Mouse (Mus musculus) heart, postnatal 0 days (tissue): ENCODE measurements at regions not wholly inside any gene's neighbourhood (a gene's known extent, or its start where the extent isn't known, plus 50 kb on each side); places are given as distances from the start of the nearest gene placed in this dataset.

Experiments
- ATAC-seq: fragments of 200-750 bp; cut with Nextera tagmentation; 2 replicates; pipeline ENCODE4 v1.8.0; 2017; ENCODE audit warnings: low read depth, moderate number of reproducible peaks, moderate library complexity; ENCODE audit not compliant: insufficient read depth
- DNase-seq: peaks from one replicate; pipeline ENCODE4 v3.0.0-alpha.2; 2016; ENCODE audit warnings: low spot score
- H3K27ac ChIP-seq: fragments of 300-500 bp; sonication (generic); 2 replicates; pipeline ENCODE4 v1.5.1; 2014; ENCODE audit warnings: low read depth, mild to moderate bottlenecking
- H3K27me3 ChIP-seq: fragments of 300-500 bp; sonication (generic); 2 replicates; pipeline ENCODE4 v1.6.1; 2014; ENCODE audit warnings: low read length, mixed read lengths; ENCODE audit not compliant: control insufficient read depth, insufficient read depth
- H3K36me3 ChIP-seq: fragments of 300-500 bp; sonication (generic); replicated peaks from 2 replicates; pipeline ENCODE4 v1.6.1; 2014; ENCODE audit warnings: low read length, mixed read lengths; ENCODE audit not compliant: control insufficient read depth, insufficient read depth
- H3K4me1 ChIP-seq: fragments of 300-500 bp; sonication (generic); 2 replicates; pipeline ENCODE4 v1.6.1; 2014; ENCODE audit warnings: antibody characterized with exemption; ENCODE audit not compliant: control insufficient read depth, insufficient read depth
- H3K4me2 ChIP-seq: fragments of 300-500 bp; sonication (generic); 2 replicates; pipeline ENCODE4 v1.6.1; 2014; ENCODE audit warnings: low read depth, mild to moderate bottlenecking, low read length, moderate library complexity
- H3K4me3 ChIP-seq: fragments of 300-500 bp; sonication (generic); 2 replicates; pipeline ENCODE4 v1.5.1; 2014; ENCODE audit warnings: low read depth, low read length
- H3K9ac ChIP-seq: fragments of 300-500 bp; sonication (generic); replicated peaks from 2 replicates; pipeline ENCODE4 v1.6.1; 2014; ENCODE audit warnings: low read depth, low read length, mixed read lengths
- H3K9me3 ChIP-seq: fragments of 300-500 bp; sonication (generic); replicated peaks from 2 replicates; pipeline ENCODE4 v1.6.1; 2016; ENCODE audit warnings: low read length; ENCODE audit not compliant: control insufficient read depth
- CTCF ChIP-seq: IDR thresholded peaks from 2 replicates; pipeline ENCODE4 v1.5.1; 2016; ENCODE audit warnings: antibody characterized with exemption, control low read depth, low read depth
- EP300 ChIP-seq: IDR thresholded peaks from 2 replicates; pipeline ENCODE4 v1.6.1; 2016; ENCODE audit warnings: antibody characterized with exemption, low read depth
- WGBS: fragments of 180-500 bp; shearing (Covaris S2); extraction: QIAGEN DNeasy Blood & Tissue Kit; methylation state at CpG from one replicate; pipeline ENCODE4 v1.1.7; 2014; 5-methylcytosine and 5-hydroxymethylcytosine counted together

DNA sequence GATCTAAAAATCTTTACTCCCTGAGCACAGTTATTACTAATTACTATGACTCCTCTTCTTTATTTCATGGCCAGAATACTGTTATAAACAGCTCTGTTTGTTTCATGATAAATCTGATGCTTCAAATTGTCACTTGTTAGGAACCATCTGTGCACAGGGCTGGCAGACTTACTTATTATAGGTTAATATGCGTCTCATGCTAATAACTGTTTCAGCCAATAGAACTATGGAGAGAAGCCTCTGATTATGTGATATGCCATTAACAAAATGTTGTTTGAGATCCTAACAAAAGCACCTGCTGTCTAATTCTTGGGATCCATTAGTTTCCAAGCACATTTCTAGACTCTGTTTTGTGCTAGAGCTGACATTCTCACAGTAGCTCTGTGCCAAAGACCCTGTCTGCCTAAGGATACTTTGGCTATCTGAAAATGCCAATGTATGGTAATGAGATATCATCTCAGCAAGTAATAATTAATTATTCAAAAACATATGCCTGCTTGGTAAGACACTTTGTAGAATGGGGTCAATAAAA is 318.1 kb downstream of the Grb14 start:
- no peaks in the 10 kb centered on the region for H3K4me1 ChIP-seq
- no peak overlapping the region for H3K27ac ChIP-seq
- H3K27me3 ChIP-seq = no peaks in the 10 kb centered on the region
- H3K4me2 ChIP-seq = no peak overlapping the region
- DNase-seq (no peak), ATAC-seq (no peak)
- no peaks in the 10 kb centered on the region for H3K9me3 ChIP-seq
- H3K4me3 ChIP-seq = no peak overlapping the region
- no peak overlapping the region for H3K9ac ChIP-seq
- TF ChIP-seq CTCF (no peak), EP300 (no peak)
- 78% methylated on average over 1 of the region's 1 CpGs for WGBS
- H3K36me3 ChIP-seq = no peaks in the 10 kb centered on the region

GRCm38 (mm10) chr2:64695974-64696373 is 328.8 kb downstream of the Grb14 start:
- H3K4me3 ChIP-seq = no peak overlapping the region
- WGBS = 67% methylated on average over 1 of the region's 1 CpGs
- DNase-seq (no peak), ATAC-seq (no peak)
- no peak overlapping the region for H3K4me2 ChIP-seq
- no peaks in the 10 kb centered on the region for H3K27me3 ChIP-seq
- no peak overlapping the region for H3K27ac ChIP-seq
- no peak for TF ChIP-seq EP300
- no peak for TF ChIP-seq CTCF
- no peaks in the 10 kb centered on the region for H3K36me3 ChIP-seq
- no peaks in the 10 kb centered on the region for H3K9me3 ChIP-seq
- no peaks in the 10 kb centered on the region for H3K4me1 ChIP-seq
- no peak overlapping the region for H3K9ac ChIP-seq

GRCm38 (mm10) chr2:64691444-64691843 is 333.3 kb downstream of the Grb14 start:
- no peaks in the 10 kb centered on the region for H3K36me3 ChIP-seq
- TF ChIP-seq EP300 (no peak), CTCF (no peak)
- H3K27ac ChIP-seq = no peak overlapping the region
- no peak for DNase-seq
- H3K9me3 ChIP-seq = no peaks in the 10 kb centered on the region
- WGBS = 75% methylated on average over 1 of the region's 1 CpGs
- H3K4me2 ChIP-seq = no peak overlapping the region
- ATAC-seq = no peak
- no peak overlapping the region for H3K4me3 ChIP-seq
- no peaks in the 10 kb centered on the region for H3K27me3 ChIP-seq
- H3K9ac ChIP-seq = no peak overlapping the region
- no peaks in the 10 kb centered on the region for H3K4me1 ChIP-seq

DNA sequence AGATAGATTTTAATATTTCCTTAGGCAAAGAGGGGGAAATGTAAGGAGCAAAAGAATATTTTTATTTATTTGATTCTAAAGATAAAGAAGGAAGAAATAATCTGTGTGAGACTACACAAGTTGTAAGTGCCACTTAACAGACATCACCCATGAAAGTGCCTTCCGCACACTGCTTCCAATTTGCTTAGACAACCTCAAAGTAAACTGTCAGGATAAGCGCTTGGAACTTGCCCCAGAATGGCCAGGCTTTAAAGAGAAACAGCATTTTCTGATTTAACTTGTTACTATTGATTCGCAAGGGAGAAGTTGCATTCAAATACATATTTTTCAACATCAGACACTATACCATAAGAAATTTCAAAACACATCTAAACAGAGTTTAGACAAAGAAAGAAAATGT is 333.8 kb downstream of the Grb14 start:
- no peak overlapping the region for H3K9ac ChIP-seq
- no peak overlapping the region for H3K4me2 ChIP-seq
- no peaks in the 10 kb centered on the region for H3K9me3 ChIP-seq
- no peak for ATAC-seq
- H3K4me3 ChIP-seq = no peak overlapping the region
- no peak for TF ChIP-seq CTCF
- TF ChIP-seq EP300 = no peak
- no peak for DNase-seq
- H3K36me3 ChIP-seq = no peaks in the 10 kb centered on the region
- 84% methylated on average over 3 of the region's 3 CpGs for WGBS
- H3K4me1 ChIP-seq = no peaks in the 10 kb centered on the region
- no peaks in the 10 kb centered on the region for H3K27me3 ChIP-seq
- no peak overlapping the region for H3K27ac ChIP-seq

GRCm38 (mm10) chr2:64686781-64687180 is 338.0 kb downstream of the Grb14 start:
- no peaks in the 10 kb centered on the region for H3K9me3 ChIP-seq
- no peak overlapping the region for H3K27ac ChIP-seq
- no peak overlapping the region for H3K4me3 ChIP-seq
- ATAC-seq (no peak), DNase-seq (no peak)
- no peaks in the 10 kb centered on the region for H3K36me3 ChIP-seq
- 87% methylated on average over 8 of the region's 8 CpGs for WGBS
- no peaks in the 10 kb centered on the region for H3K27me3 ChIP-seq
- H3K4me1 ChIP-seq = no peaks in the 10 kb centered on the region
- no peak overlapping the region for H3K4me2 ChIP-seq
- H3K9ac ChIP-seq = no peak overlapping the region
- TF ChIP-seq CTCF (no peak), EP300 (no peak)

DNA sequence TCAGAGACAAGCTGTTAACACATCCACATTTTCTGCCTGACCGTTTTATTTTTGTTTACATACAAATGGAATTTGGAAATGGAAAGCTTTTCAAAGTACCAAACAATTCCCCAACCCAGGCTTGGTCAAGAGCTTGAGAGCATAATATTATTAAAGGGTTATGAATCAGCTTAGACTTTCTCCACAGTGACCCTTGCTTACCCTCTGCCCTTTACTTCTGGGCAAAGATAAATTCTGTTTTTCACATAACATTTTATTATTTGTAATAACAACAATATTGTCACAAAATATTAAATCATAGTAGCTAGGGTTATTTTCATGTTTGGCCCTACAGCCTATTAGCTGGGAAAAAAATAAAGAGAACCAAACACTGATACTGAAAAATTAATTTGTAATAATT is 375.2 kb downstream of the Grb14 start:
- Histone ChIP-seq H3K27me3 (no peaks in the 10 kb centered on the region), H3K4me1 (no peaks in the 10 kb centered on the region), H3K36me3 (no peaks in the 10 kb centered on the region), H3K4me2 (no peak overlapping the region), H3K4me3 (no peak overlapping the region), H3K9me3 (no peaks in the 10 kb centered on the region), H3K27ac (no peak overlapping the region), H3K9ac (no peak overlapping the region)
- 78% methylated on average over 1 of the region's 1 CpGs for WGBS
- DNase-seq (no peak), ATAC-seq (no peak)
- TF ChIP-seq CTCF (no peak), EP300 (no peak)
